Mouse (Mus musculus) G1E (cell line): ENCODE results near the gene Cldn4.
"Not testable (repeated sequence)": the region's sequence is repeated elsewhere in the genome, so short reads cannot be mapped to it uniquely, and the experiment has no call there.

ENCODE experiments used
- CTCF ChIP-seq: IDR thresholded peaks from 2 replicates; pipeline ENCODE4 v1.5.1; 2012; ENCODE audit warnings: low read depth, low read length, inconsistent platforms, mixed read lengths
- GATA1 ChIP-seq: IDR thresholded peaks from 2 replicates; pipeline ENCODE4 v1.6.1; 2012; ENCODE audit warnings: borderline replicate concordance, low read length, inconsistent platforms, mixed read lengths
- GATA2 ChIP-seq: IDR thresholded peaks from 2 replicates; pipeline ENCODE4 v1.6.1; 2012; ENCODE audit warnings: low read depth, low read length, inconsistent platforms, borderline replicate concordance
- POLR2AphosphoS5 ChIP-seq: IDR thresholded peaks from 2 replicates; pipeline ENCODE4 v1.6.1; 2012; ENCODE audit warnings: low read depth, low read length, inconsistent platforms; ENCODE audit not compliant: insufficient replicate concordance

DNA sequence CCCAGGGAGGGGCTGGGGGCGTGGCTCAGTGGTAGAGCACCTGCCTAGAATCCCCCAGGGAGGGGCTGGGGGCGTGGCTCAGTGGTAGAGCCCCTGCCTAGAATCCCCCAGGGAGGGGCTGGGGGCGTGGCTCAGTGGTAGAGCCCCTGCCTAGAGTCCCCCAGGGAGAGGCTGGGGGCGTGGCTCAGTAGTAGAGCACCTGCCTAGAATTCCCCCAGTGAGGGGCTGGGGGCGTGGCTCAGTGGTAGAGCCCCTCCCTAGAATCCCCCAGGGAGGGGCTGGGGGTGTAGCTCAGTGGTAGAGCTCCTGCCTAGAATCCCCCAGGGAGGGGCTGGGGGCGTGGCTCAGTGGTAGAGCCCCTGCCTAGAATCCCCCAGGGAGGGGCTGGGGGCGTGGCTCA lies 7.2 kb downstream of the Cldn4 start:
- TF ChIP-seq CTCF, GATA1, POLR2AphosphoS5, GATA2: not testable (repeated sequence)
